Mouse (Mus musculus): ENCODE data around the gene Zfp281.

DNA sequence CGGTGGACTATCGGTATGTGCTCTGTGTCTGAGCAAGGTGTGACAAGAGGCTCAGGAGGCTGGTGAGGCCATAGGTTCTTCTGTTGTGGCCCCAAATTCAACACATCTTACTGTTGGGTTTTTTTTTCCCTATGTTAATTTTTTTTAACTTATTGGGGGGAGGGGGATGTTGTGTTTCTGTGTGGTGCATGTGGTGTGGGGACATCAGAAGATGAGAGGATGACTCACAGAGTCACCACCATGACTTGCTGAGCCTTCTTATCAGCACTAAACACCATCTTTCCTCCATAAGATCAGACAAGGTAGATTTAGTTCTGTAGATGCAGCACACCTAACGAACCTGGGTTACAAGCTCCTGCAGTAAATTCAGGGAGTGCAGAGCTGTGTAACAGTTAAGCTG lies 27.4 kb downstream of the Zfp281 start:
- no peak for TF ChIP-seq USF1 (IDR thresholded peaks at IDR 0.05; ENCODE audit: low read depth)
- TF ChIP-seq CTCF (IDR thresholded peaks at IDR 0.05; ENCODE audit: control insufficient read depth, insufficient read depth, insufficient read length): no peak

All from C2C12 (cell line).